Mouse (Mus musculus): ENCODE data around the gene A730071L15Rik. TPM values are rescaled to one million over a fixed set of nuclear protein-coding genes. Genes with fewer than 3 reads are reported as not detected.

Gene A730071L15Rik
- polyA plus RNA-seq, 2 experiments = 0.30 to 0.48 TPM

DNA sequence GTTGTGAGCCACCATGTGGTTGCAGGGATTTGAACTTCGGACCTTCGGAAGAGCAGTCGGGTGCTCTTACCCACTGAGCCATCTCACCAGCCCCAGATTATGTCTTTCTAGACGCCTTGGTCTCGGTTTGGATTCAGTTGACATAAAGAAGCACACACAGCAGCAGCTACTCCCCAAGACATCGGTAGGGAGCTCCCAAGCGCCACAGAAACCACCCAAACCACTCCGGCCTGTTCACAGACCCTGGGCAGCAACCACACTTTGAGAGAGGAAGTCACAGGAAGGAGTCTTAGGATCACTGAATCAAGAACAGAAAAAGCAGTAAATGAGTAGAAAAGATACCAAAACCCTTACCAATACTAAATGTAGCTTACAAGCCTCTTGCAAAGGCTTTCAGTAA, 3.0 kb upstream of the A730071L15Rik start:
- Histone ChIP-seq H3K4me3 (replicated peaks; ENCODE audit: low read length) (no peak overlapping the region), H3K4me2 (replicated peaks; ENCODE audit: low read depth, low read length, severe bottlenecking) (no peak overlapping the region), H3K27me3 (ENCODE audit: control insufficient read depth, insufficient read depth, low read length) (no peaks in the 10 kb centered on the region), H3K4me1 (ENCODE audit: control insufficient read depth, insufficient read depth, low read length) (peaks cover 10% of the 10 kb centered on the region), H3K27ac (replicated peaks; ENCODE audit: low read depth, low read length) (no peak overlapping the region), H3K9me3 (ENCODE audit: control insufficient read depth, low read length) (no peaks in the 10 kb centered on the region), H3K36me3 (ENCODE audit: control insufficient read depth, insufficient read depth, low read length) (peaks cover 12% of the 10 kb centered on the region), H3K9ac (ENCODE audit: low read depth, low read length, severe bottlenecking) (no peak overlapping the region)
- TF ChIP-seq POLR2A (IDR thresholded peaks at IDR 0.05; ENCODE audit: borderline replicate concordance, extremely low read depth, insufficient read depth, insufficient read length) = no peak
- DNase-seq (ENCODE audit: low spot score) = no peak
- ATAC-seq (ENCODE audit: low FRiP score, low read depth) = no peak
- WGBS = 88% methylated on average over 8 of the region's 8 CpGs

- Histone ChIP-seq H3K4me1 (ENCODE audit: control insufficient read depth, insufficient read depth, low read length) (peaks cover 10% of the 10 kb centered on the region), H3K4me3 (replicated peaks; ENCODE audit: low read length) (peak overlapping the region; percentile 98; the same call in 1 of the 2 replicates), H3K9ac (ENCODE audit: low read depth, low read length, severe bottlenecking) (no peak overlapping the region), H3K36me3 (ENCODE audit: control insufficient read depth, insufficient read depth, low read length) (no peaks in the 10 kb centered on the region), H3K27me3 (ENCODE audit: control insufficient read depth, insufficient read depth, low read length) (no peaks in the 10 kb centered on the region), H3K4me2 (replicated peaks; ENCODE audit: low read depth, low read length, severe bottlenecking) (peak overlapping the region; percentile 87), H3K9me3 (ENCODE audit: control insufficient read depth, low read length) (no peaks in the 10 kb centered on the region), H3K27ac (replicated peaks; ENCODE audit: low read depth, low read length) (no peak overlapping the region)
- DNase-seq (ENCODE audit: low spot score) (no peak), ATAC-seq (ENCODE audit: low FRiP score, low read depth) (no peak)
- TF ChIP-seq POLR2A (IDR thresholded peaks at IDR 0.05; ENCODE audit: borderline replicate concordance, extremely low read depth, insufficient read depth, insufficient read length) = no peak
- 90% methylated on average over 4 of the region's 4 CpGs for WGBS
Measured at GRCm38 (mm10) chr11:6198449-6198848, 1.4 kb upstream of the A730071L15Rik start.

GRCm38 (mm10) chr11:6200087-6200569, 299 bp downstream of the A730071L15Rik start, which contains the start of gene Nudcd3:
Nudcd3 (minus strand) TSS chr11:6200415.
- H3K36me3 ChIP-seq (ENCODE audit: control insufficient read depth, insufficient read depth, low read length) = no peaks in the 10 kb centered on the region
- WGBS = 0% methylated on average over 39 of the region's 39 CpGs
- DNase-seq (ENCODE audit: low spot score) = peak; percentile 87
- ATAC-seq (ENCODE audit: low FRiP score, low read depth) = peak; percentile 95
- peak within 1 kb of the TSS; percentile 86 for H3K9ac ChIP-seq (ENCODE audit: low read depth, low read length, severe bottlenecking)
- H3K4me1 ChIP-seq (ENCODE audit: control insufficient read depth, insufficient read depth, low read length) = peaks cover 10% of the 10 kb centered on the region
- H3K27ac ChIP-seq (replicated peaks; ENCODE audit: low read depth, low read length) = peak within 1 kb of the TSS; percentile 93
- H3K4me2 ChIP-seq (replicated peaks; ENCODE audit: low read depth, low read length, severe bottlenecking) = peak within 1 kb of the TSS; percentile 87
- no peaks in the 10 kb centered on the region for H3K27me3 ChIP-seq (ENCODE audit: control insufficient read depth, insufficient read depth, low read length)
- peak; percentile 78; the same call in 1 of the 2 replicates for TF ChIP-seq POLR2A (IDR thresholded peaks at IDR 0.05; ENCODE audit: borderline replicate concordance, extremely low read depth, insufficient read depth, insufficient read length)
- peak within 1 kb of the TSS; percentile 98 for H3K4me3 ChIP-seq (replicated peaks; ENCODE audit: low read length)
- no peaks in the 10 kb centered on the region for H3K9me3 ChIP-seq (ENCODE audit: control insufficient read depth, low read length)

- Histone ChIP-seq H3K4me2 (replicated peaks; ENCODE audit: low read depth, low read length, severe bottlenecking) (peak overlapping the region; percentile 87), H3K4me3 (replicated peaks; ENCODE audit: low read length) (peak overlapping the region; percentile 98), H3K27me3 (ENCODE audit: control insufficient read depth, insufficient read depth, low read length) (no peaks in the 10 kb centered on the region), H3K27ac (replicated peaks; ENCODE audit: low read depth, low read length) (peak overlapping the region; percentile 93), H3K9ac (ENCODE audit: low read depth, low read length, severe bottlenecking) (peak overlapping the region; percentile 86), H3K9me3 (ENCODE audit: control insufficient read depth, low read length) (no peaks in the 10 kb centered on the region), H3K4me1 (ENCODE audit: control insufficient read depth, insufficient read depth, low read length) (peaks cover 10% of the 10 kb centered on the region), H3K36me3 (ENCODE audit: control insufficient read depth, insufficient read depth, low read length) (no peaks in the 10 kb centered on the region)
- TF ChIP-seq POLR2A (IDR thresholded peaks at IDR 0.05; ENCODE audit: borderline replicate concordance, extremely low read depth, insufficient read depth, insufficient read length) = no peak
- WGBS = 24% methylated on average over 9 of the region's 9 CpGs
- no peak for ATAC-seq (ENCODE audit: low FRiP score, low read depth)
- no peak for DNase-seq (ENCODE audit: low spot score)
Measured at GRCm38 (mm10) chr11:6200570-6200969, 741 bp downstream of the A730071L15Rik start.

DNA sequence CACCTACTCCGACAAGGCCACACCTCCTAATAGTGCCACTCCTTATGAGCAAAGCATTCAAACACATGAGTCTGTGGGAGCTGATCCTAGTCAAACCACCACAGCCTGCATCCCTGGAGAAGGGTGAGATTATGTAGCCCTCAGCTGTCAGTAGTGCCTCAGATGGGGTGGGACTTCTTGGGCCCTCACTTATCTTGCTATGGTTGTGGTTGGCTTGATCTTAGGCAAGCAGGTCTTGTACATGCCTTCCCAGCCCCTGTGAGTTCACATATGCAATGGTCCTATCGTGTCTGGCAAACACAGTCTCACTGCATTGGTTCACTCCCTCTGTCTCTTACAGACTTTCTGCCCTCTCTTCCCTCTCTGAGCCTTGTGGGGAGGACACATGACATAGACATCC, 7.3 kb downstream of the A730071L15Rik start:
- Histone ChIP-seq H3K9me3 (ENCODE audit: control insufficient read depth, low read length) (no peaks in the 10 kb centered on the region), H3K4me1 (ENCODE audit: control insufficient read depth, insufficient read depth, low read length) (no peaks in the 10 kb centered on the region), H3K27me3 (ENCODE audit: control insufficient read depth, insufficient read depth, low read length) (no peaks in the 10 kb centered on the region), H3K36me3 (ENCODE audit: control insufficient read depth, insufficient read depth, low read length) (no peaks in the 10 kb centered on the region), H3K4me2 (replicated peaks; ENCODE audit: low read depth, low read length, severe bottlenecking) (no peak overlapping the region), H3K4me3 (replicated peaks; ENCODE audit: low read length) (no peak overlapping the region), H3K9ac (ENCODE audit: low read depth, low read length, severe bottlenecking) (no peak overlapping the region), H3K27ac (replicated peaks; ENCODE audit: low read depth, low read length) (no peak overlapping the region)
- DNase-seq (ENCODE audit: low spot score) (no peak), ATAC-seq (ENCODE audit: low FRiP score, low read depth) (no peak)
- WGBS = 76% methylated on average over 2 of the region's 2 CpGs
- no peak for TF ChIP-seq POLR2A (IDR thresholded peaks at IDR 0.05; ENCODE audit: borderline replicate concordance, extremely low read depth, insufficient read depth, insufficient read length)
